Mouse (Mus musculus) brown adipose tissue, adult 24 weeks (tissue): ENCODE measurements around the gene Tle3. TPM values are rescaled to one million over a fixed set of nuclear protein-coding genes. Genes with fewer than 3 reads are reported as not detected.

Source experiments
- H3K27ac ChIP-seq: fragments of 200-500 bp; replicated peaks from 2 replicates; pipeline ENCODE4 v1.5.1; 2012; ENCODE audit warnings: low read depth, mild to moderate bottlenecking, low read length
- H3K4me1 ChIP-seq: fragments of 200-500 bp; 2 replicates; pipeline ENCODE4 v1.6.1; 2012; ENCODE audit warnings: low read length, mixed read lengths; ENCODE audit not compliant: control insufficient read depth, insufficient read depth, insufficient read length
- H3K4me3 ChIP-seq: fragments of 200-500 bp; 2 replicates; pipeline ENCODE4 v1.5.1; 2012; ENCODE audit warnings: low read depth, mild to moderate bottlenecking, low read length, moderate library complexity; ENCODE audit not compliant: insufficient read depth
- polyA plus RNA-seq: library from polyadenylated mRNA; stranded (reverse); fragments of >200 nt; gene quantifications from 2 replicates; pipeline ENCODE4 v1.2.4, GENCODE M21; 2012; ENCODE audit not compliant: missing spikeins, insufficient read depth, insufficient read length

Gene Tle3
- polyA plus RNA-seq, 1 experiment: 31.6 TPM

DNA sequence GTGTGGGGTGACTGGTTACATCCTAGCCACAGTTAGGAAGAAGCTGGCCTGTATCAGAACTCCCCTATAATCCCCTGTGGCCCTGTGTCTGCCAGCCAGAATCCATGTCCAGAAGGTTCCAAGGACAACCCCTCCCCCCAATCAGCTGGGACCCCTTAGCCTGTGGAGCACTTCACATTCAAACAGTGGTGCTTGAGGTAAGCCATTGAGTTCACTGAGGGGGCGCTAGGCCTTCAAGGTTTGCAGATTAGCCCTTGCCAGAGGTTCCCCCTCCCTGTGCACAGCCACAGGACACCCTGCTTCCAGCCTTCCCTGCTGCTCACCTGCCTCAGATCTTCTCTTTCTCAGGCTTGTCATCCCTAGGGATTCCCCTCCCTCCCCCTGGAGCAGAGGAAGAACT lies 34.2 kb downstream of the Tle3 start:
- Histone ChIP-seq H3K4me3 (no peak overlapping the region), H3K4me1 (peaks cover 13% of the 10 kb centered on the region), H3K27ac (no peak overlapping the region)

DNA sequence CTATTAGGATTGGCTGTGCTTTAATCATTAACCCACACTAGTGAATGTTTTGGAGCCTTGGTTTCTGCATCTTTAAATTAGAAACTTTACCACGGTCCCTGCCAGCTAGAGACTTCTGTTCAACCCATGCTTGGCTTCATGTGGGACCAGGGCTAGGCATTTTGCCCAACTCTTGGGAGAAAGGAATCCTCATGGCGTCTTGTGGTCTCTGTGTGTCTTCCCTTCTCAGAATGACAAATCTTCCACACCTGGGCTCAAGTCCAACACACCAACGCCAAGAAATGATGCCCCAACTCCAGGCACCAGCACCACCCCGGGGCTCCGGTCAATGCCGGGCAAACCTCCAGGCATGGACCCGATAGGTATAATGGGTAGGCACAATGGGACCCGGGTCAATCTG lies 36.9 kb downstream of the Tle3 start:
- H3K27ac ChIP-seq: no peak overlapping the region
- peaks cover 7% of the 10 kb centered on the region for H3K4me1 ChIP-seq
- H3K4me3 ChIP-seq: no peak overlapping the region

DNA sequence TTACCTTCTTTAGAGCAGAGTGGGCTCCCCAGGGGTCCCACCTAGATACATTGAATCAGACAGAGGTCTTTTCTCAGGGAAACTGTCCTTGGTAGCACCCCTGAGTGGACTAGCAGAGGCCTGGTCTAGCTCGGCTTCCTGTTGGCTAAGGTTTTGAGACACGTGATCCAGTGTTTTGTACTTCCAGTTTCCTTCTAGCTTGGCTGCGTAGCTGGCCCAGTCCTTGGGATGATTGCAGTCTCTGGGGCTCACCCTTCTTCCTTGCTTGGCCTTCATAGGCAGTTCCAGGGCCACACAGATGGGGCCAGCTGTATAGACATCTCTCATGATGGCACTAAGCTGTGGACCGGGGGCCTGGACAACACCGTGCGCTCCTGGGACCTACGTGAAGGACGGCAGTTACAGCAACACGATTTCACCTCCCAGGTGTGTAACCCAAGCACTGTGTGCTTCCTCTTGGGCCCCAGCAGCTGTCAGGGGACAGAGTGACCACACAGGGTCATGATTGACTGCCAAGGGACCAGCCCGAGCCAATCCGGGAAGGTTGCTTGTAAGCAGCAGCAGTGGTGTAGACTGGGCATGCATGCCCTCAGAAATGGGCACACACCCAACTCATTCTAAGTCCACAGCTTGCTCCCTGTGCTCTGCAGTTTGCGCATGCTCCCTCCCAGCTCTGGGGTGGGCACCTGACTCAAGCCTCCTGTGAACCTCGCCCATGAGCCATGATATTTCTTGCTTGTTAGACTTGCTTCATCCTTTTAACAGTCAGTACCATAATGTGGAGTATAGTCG lies 41.7 kb downstream of the Tle3 start:
- Histone ChIP-seq H3K4me3 (no peak overlapping the region), H3K27ac (no peak overlapping the region), H3K4me1 (no peaks in the 10 kb centered on the region)

DNA sequence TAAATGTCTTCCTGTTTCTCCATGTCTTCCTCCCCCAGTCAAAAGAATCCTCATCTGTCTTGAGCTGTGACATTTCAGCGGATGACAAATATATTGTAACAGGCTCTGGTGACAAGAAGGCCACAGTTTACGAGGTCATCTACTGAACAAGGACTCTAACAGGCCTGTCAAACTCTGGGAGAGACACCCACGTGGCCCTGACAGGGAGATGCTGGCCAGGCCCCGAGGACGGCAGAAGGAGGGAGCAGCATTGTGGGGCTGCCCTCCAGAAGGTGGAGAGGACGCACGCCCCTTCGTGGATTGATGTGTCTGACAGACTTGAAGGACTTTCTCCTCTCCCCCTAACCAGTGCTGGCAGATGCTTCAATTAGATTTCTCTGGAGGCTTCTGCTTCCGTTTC lies 44.4 kb downstream of the Tle3 start:
- Histone ChIP-seq H3K4me1 (no peaks in the 10 kb centered on the region), H3K27ac (no peak overlapping the region), H3K4me3 (no peak overlapping the region)

DNA sequence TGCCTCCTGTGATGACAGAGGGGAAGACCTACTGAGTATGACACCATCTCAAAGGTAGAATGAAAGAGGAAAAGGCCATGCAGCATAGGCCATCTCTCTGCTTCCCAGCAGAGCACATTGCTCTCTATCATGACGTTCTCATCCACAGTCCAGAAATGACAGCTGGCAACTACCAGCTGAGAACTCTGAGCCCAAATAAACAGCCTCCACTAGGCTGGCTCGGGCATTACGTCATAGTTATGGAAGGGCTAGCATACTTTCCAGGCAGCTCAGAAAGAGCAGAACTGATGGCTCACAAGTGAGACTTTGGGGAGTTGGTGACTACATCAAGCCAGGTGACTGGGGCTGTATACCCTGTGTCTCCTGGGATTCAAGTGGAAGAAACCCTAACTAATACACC lies 49.5 kb downstream of the Tle3 start:
- no peak overlapping the region for H3K27ac ChIP-seq
- H3K4me3 ChIP-seq: no peak overlapping the region
- no peaks in the 10 kb centered on the region for H3K4me1 ChIP-seq

DNA sequence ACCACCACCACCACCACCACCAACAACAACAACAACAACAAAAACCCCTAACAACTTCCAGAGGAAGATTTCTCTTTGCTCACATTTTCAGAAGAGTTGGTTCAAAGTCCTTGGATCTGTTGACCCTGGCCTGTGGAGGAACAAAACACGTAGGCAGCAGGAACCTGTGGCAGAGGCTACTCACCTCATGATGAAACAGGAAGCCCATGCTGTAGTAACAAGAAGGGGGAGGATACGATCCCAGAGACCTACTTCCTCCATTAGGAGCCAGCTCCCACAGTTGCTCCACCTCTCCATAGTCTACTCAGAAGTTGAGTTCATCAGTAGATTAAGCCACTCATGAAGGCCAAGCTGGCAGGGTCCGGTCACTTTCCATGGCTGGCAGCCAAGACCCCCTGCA lies 52.1 kb downstream of the Tle3 start:
- Histone ChIP-seq H3K4me1 (no peaks in the 10 kb centered on the region), H3K4me3 (no peak overlapping the region), H3K27ac (no peak overlapping the region)

DNA sequence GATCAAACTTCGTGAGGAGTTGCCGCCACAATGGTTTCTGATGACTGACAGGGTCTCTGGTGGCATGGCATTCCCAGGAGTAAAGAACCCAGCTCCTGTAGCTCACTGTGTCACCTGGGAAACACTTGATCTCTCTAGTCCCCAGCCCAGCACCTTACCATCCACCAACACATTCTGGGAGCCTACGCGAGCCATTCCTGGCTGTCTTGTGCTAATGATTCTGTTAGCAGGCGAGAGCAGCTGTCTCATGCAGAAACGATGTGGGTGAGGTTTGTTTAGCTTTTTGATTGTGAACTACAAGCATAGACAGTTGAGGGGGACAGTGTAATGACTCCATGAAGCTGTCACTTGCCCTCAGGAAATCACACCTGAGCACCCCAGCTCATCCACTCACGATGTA lies 54.3 kb downstream of the Tle3 start:
- no peak overlapping the region for H3K4me3 ChIP-seq
- no peaks in the 10 kb centered on the region for H3K4me1 ChIP-seq
- H3K27ac ChIP-seq: no peak overlapping the region

DNA sequence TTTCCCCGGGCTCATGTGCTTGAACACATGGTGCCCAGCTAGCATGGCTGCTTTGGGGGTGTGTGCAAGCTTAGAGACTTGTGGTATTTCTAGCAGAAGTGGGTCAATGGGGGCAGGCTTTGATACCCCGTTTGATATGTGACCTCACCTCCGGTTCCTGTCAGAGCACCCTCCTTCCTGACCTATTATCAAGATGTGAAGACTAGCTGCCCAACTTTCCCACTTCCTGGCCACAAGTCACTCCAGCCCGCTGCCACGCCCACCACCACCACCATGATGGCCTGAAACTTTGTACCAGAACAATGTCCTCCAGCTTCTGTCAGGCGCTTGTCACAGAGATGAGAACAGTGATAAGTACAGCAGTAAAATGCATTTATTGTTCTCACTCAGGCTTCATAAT lies 54.9 kb downstream of the Tle3 start:
- Histone ChIP-seq H3K27ac (no peak overlapping the region), H3K4me3 (no peak overlapping the region), H3K4me1 (no peaks in the 10 kb centered on the region)

DNA sequence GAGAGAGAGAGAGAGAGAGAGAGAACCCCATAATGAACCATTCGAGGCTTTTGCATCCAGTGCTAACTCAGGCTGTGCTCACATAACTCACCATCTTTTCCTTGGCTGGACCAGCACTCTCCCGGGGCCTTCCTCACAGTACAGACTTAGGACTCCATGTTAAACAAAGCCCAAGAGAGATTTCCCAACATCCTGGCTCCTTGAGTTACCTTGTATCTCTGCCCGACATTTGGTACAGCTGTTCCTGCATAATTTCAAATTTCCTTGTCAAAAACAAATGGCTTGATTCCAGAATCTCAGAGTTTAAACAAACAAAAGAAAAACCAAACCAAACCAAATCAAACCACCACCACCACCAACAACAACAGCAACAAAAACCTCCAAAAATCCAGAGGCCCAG lies 55.7 kb downstream of the Tle3 start:
- H3K27ac ChIP-seq: no peak overlapping the region
- no peaks in the 10 kb centered on the region for H3K4me1 ChIP-seq
- H3K4me3 ChIP-seq: no peak overlapping the region

DNA sequence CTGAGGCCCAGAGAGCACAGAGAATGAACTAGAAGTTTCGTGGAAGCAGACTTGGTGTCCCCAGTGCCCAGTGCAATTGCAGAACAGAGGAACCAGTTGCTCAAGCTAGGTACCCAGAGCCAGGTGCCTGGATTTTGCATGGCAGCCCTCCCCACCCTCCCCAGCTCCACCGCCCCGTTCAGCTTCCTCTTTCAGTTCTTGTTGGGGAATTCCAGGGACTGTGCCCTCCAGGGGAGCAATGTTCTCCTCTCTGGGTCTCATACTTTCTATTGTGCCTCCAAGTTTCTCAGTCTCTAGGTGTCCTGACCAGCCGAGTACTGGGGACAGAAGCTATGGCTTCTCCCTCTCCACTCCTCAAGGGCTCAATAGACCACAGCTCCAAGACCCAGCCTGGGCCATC lies 59.7 kb downstream of the Tle3 start:
- H3K27ac ChIP-seq: no peak overlapping the region
- H3K4me3 ChIP-seq: no peak overlapping the region
- H3K4me1 ChIP-seq: no peaks in the 10 kb centered on the region

DNA sequence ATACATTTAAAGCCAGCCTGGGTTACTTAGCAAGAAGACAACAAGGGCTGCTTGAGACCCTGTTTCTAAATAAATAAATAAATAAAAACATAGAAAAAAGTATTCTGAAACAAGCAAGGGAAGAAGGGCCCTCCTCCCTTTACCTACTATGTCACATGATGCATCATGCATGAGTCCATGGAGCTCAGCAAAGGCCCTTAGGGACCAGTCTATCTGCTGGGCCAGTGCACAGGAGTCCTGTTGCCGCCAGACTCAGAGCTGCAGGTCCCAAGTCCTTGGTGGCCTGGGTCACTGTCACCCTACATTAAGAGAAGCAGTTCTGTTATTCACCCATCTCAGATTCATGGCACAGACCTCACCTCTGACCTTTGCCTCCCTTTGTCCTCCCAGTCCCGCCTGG lies 61.0 kb downstream of the Tle3 start:
- Histone ChIP-seq H3K4me1 (no peaks in the 10 kb centered on the region), H3K4me3 (no peak overlapping the region), H3K27ac (no peak overlapping the region)

DNA sequence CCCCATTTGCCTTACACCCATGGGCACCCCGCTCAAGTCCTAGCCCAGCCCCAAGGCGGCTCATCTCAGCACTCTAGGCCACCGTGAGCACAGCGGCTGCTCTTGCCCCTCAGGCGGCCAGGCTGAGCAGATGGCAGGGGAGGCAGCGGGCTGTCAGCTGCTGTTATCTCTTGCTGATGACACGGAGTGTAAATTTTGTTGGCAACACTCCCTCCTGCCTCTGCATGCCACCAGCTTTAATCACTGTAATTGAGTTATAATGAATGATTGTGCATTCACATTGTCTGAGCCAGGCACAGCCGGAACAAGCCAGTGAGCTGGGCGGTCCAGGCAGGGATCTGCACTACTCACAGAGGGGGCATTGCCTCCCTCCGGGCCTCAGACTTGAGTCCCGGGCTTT lies 61.9 kb downstream of the Tle3 start:
- Histone ChIP-seq H3K4me3 (no peak overlapping the region), H3K27ac (no peak overlapping the region), H3K4me1 (no peaks in the 10 kb centered on the region)

DNA sequence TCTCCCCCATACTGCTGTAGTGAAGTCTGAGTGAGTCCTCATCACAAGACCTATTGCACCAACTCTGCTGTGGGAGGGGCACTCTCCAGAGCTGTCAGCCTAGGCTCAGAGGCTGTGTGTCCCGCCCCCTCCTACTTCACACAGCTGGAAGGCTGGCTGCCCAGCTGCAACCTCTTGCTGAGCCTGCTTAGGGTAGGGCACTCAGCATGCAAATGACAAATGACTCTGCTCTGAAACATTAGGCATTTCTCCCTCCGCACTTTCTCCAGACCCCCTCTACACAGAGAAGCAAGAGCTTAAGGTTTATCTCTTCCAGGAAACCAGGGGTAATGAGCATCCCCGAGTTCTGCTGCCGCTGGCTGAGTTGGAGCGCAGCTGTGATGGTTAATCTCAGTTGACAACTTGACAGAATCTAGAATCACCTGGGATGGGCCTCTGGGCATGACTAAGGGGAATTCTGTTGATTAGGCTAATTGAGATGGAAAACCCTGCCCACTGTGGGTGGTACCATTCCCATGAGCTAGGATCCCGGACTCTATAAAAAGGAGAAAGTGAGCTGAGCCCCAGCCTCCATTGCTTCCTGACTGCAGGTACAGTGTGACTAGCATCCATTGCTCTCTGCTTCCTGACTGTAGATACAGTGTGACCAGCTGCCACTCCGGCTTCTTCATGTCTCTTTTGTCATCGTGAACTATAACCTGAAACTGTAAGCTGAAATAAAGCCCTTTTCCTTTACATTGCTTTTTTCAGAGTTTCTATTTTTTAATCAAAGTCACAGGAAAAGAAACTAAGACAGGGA lies 63.2 kb downstream of the Tle3 start:
- Histone ChIP-seq H3K4me3 (no peak overlapping the region), H3K27ac (no peak overlapping the region), H3K4me1 (no peaks in the 10 kb centered on the region)

DNA sequence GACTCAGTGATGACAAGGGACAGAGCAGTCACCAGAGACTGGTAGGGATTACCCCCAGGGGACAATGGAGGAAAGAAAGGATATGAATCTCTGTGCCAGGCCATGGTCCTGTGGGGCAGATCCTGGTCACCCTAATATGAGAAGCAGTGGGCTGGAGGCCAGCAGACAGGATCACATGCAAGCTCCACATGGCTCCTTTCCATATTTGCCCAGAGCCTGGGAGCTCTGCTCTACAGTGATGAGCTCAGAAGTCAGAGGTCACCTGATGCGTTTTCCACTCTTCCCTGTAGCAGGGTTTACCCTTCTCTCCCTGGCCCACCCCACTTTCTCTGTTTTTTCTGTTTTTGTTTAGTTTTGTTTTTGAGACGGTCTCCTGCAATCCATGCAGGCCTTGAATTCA lies 63.9 kb downstream of the Tle3 start:
- H3K4me1 ChIP-seq: no peaks in the 10 kb centered on the region
- no peak overlapping the region for H3K4me3 ChIP-seq
- H3K27ac ChIP-seq: no peak overlapping the region

DNA sequence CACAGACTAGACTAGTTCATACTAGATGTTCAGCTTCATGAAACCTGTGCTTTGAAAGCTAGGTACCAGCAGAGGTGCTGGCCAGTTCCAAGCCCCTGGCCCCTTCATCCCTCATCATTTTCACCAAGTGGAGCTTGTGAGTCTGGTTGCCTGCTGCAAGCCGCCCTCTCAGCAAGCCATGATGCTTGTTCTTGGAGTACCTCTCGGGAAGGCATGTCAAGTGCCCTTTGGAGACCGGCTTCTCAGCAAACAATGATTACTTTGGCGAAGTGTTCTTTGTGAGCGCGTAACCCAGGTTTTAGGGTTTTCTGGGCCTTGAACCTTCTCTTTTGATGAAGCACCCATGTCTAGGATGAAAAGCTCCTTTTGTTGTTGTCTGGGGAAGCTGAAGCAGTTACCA lies 64.6 kb downstream of the Tle3 start:
- H3K4me1 ChIP-seq: no peaks in the 10 kb centered on the region
- H3K4me3 ChIP-seq: no peak overlapping the region
- no peak overlapping the region for H3K27ac ChIP-seq

DNA sequence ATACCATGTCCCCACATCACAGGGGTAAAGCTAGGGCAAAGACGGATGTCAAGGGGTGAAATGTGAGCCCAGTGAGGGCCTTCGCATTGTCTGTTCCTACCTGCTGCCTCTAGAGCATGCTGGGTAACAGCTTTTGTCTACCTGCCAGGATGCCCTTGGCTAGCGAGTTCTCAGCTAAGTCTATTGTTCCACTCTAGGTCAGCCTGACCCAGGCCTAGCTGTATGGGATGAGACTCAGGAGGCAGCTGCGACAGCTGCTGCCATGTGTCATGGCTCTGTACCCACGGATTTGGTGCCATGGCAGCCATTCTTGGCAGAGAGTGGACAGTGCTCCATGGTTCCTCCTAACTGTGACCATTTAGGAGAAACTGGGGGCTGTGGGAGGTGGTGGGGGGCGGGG lies 66.9 kb downstream of the Tle3 start:
- no peaks in the 10 kb centered on the region for H3K4me1 ChIP-seq
- no peak overlapping the region for H3K27ac ChIP-seq
- H3K4me3 ChIP-seq: no peak overlapping the region
